Mouse (Mus musculus) C2C12 (cell line): ENCODE measurements at regions not wholly inside any gene's neighbourhood (a gene's known extent, or its start where the extent isn't known, plus 50 kb on each side); places are given as distances from the start of the nearest gene placed in this dataset.

Experiments
- CEBPB ChIP-seq: IDR thresholded peaks from one replicate; pipeline ENCODE4 v1.6.1; 2011; ENCODE audit warnings: low read depth, mild to moderate bottlenecking, control low read depth, moderate library complexity
- CTCF ChIP-seq: IDR thresholded peaks from one replicate; pipeline ENCODE4 v1.5.1; 2011; ENCODE audit not compliant: control insufficient read depth, insufficient read depth, insufficient read length
- MYOD1 ChIP-seq: IDR thresholded peaks from one replicate; pipeline ENCODE4 v1.6.1; 2011; ENCODE audit warnings: low read depth; ENCODE audit not compliant: control insufficient read depth, insufficient read length
- USF1 ChIP-seq: IDR thresholded peaks from one replicate; pipeline ENCODE4 v1.6.1; 2011; ENCODE audit warnings: low read depth, mild to moderate bottlenecking, control low read depth, moderate library complexity

DNA sequence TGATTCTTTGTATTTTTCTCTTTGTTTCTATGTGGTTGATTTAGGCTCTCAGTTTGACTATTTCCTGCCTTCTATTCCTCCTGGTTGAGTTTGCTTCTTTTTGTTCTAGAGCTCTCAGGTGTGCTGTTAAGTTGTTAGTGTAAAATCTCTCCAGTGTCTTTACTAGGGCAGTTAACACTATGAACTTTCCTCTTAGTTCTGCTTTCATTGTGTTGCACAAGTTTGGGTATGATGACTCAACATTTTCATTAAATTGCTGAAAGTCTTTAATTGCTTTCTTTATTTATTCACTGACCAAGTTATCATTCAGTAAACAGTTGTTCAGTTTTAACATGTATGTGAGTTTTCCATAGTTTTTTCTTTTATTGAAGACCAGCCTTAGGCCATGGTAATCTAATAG is 772.9 kb upstream of the Marcks start:
- TF ChIP-seq MYOD1 (no peak), CTCF (no peak), USF1 (no peak), CEBPB (no peak)
